Mouse (Mus musculus) ovary, postnatal 10 days (tissue): ENCODE results near the gene Rbm20.
"Not testable (repeated sequence)": the region's sequence is repeated elsewhere in the genome, so short reads cannot be mapped to it uniquely, and the experiment has no call there.

Experiments used
- DNase-seq: peaks from one replicate; pipeline ENCODE4 v3.0.0; 2022; ENCODE audit warnings: low spot score

The Rbm20 gene

GRCm38 (mm10) chr19:53791751-53792720 lies 114.9 kb downstream of the Rbm20 start:
- no peak for DNase-seq

- DNase-seq: no peak
Observed at GRCm38 (mm10) chr19:53792976-53793897, 116.1 kb downstream of the Rbm20 start.

- no peak for DNase-seq
Observed at GRCm38 (mm10) chr19:53793994-53794890, 117.1 kb downstream of the Rbm20 start.

- no peak for DNase-seq
Observed at GRCm38 (mm10) chr19:53794996-53795395, 117.9 kb downstream of the Rbm20 start.

GRCm38 (mm10) chr19:53796020-53796419 lies 118.9 kb downstream of the Rbm20 start:
- no peak for DNase-seq

- DNase-seq: no peak
Observed at GRCm38 (mm10) chr19:53797770-53798169, 120.7 kb downstream of the Rbm20 start.

GRCm38 (mm10) chr19:53799885-53800284 lies 122.8 kb downstream of the Rbm20 start:
- no peak for DNase-seq

GRCm38 (mm10) chr19:53800365-53800999 lies 123.4 kb downstream of the Rbm20 start:
- DNase-seq: no peak

- no peak for DNase-seq
Observed at GRCm38 (mm10) chr19:53801380-53801779, 124.3 kb downstream of the Rbm20 start.

GRCm38 (mm10) chr19:53801789-53802683 lies 124.9 kb downstream of the Rbm20 start:
- DNase-seq: no peak

GRCm38 (mm10) chr19:53803954-53804353 lies 126.8 kb downstream of the Rbm20 start:
- DNase-seq: no peak

- DNase-seq: no peak
Observed at GRCm38 (mm10) chr19:53805063-53805462, 128.0 kb downstream of the Rbm20 start.

GRCm38 (mm10) chr19:53806126-53806525 lies 129.0 kb downstream of the Rbm20 start:
- DNase-seq: no peak

GRCm38 (mm10) chr19:53806526-53807275 lies 129.6 kb downstream of the Rbm20 start:
- not testable (repeated sequence) for DNase-seq

- DNase-seq: no peak
Observed at GRCm38 (mm10) chr19:53807276-53807801, 130.2 kb downstream of the Rbm20 start.

GRCm38 (mm10) chr19:53808041-53808777 lies 131.1 kb downstream of the Rbm20 start:
- no peak for DNase-seq

- no peak for DNase-seq
Observed at GRCm38 (mm10) chr19:53809185-53809861, 132.2 kb downstream of the Rbm20 start.

GRCm38 (mm10) chr19:53810024-53810423 lies 132.9 kb downstream of the Rbm20 start:
- no peak for DNase-seq
